Mouse (Mus musculus) right cerebral cortex, adult 18-20 months (tissue): ENCODE results near the gene Nrxn2.

ENCODE experiments used
- DNase-seq: peaks from one replicate; pipeline ENCODE4 v3.0.0; 2022; ENCODE audit warnings: mixed read lengths

The Nrxn2 gene

GRCm38 (mm10) chr19:6418233-6418879 is at the start of gene Nrxn2:
TSS of gene Nrxn2 (plus strand) at chr19:6418731.
- DNase-seq = peak; percentile 97

DNA sequence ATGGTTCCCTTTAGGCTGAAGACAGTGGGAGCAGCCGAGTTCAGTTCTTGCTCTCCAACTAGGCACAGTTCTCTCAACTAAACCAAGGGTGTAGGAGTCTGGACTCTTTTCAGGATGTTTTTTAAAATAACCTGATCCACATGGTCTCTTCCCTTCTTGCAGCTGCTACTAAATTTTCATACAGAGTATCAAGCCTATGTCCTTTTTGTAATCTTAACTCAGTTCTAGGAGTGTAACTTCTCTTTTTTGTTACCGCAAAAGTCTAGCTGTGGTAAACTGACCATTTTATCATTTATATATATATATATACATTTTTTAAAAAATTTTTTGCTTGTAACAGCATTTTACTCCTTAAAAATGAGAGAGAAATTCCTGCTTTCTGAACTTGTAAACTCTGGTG is 48.4 kb upstream of the Nrxn2 start:
- DNase-seq = no peak

- no peak for DNase-seq
Measured at GRCm38 (mm10) chr19:6372433-6372832, 46.1 kb upstream of the Nrxn2 start.

DNA sequence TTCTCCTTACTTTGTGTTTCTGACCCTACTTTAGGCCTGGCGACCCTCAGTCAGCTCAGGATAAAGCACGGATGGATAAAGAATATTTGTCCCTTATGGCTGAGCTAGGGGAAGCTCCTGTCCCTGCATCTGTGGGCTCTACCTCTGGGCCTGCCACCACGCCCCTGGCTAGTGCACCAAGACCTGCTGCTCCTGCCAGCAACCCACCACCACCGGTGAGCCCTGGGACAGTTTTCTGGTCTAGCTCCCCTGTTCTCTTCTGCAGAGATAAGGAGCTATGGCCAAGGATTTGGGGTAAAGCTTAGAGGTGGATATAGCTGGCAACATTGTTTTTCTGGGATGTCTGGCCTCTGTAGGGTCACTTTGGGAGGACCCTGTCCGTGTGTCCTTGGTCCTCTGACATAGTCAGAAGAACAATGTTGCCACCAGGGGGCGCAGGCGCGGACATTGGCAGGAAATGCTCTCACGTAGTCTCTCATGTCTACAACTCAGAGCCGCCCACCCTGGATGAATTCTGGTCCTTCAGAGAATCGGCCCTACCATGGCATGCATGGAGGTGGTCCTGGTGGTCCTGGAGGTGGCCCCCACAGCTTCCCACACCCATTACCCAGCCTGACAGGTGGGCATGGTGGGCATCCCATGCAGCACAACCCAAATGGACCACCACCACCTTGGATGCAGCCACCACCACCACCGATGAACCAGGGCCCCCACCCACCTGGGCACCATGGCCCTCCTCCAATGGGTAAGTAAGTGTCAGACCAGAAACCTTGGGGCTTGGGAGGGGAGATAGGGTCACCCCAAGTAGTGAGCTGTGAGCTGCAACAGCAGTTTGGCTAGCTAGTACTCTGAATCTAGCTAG is 44.8 kb upstream of the Nrxn2 start:
- DNase-seq = peak; percentile 67

DNA sequence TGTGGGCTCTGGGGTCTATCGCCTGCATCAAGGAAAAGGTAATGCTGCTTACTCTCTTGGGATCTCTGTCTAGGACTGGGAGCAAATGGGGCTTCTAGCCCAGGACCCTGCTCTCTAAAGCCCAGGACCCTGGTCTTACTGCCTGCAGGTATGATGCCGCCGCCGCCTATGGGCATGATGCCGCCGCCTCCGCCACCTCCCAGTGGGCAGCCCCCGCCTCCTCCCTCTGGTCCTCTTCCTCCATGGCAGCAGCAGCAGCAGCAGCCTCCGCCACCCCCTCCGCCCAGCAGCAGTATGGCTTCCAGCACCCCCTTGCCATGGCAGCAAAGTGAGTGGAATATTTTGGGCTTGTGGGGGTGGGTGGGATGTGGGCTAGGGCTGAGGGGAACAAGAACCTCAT is 44.0 kb upstream of the Nrxn2 start:
- no peak for DNase-seq

- no peak for DNase-seq
Measured at GRCm38 (mm10) chr19:6375423-6376254, 42.9 kb upstream of the Nrxn2 start.

GRCm38 (mm10) chr19:6376255-6376564 is 42.3 kb upstream of the Nrxn2 start:
- no peak for DNase-seq

DNA sequence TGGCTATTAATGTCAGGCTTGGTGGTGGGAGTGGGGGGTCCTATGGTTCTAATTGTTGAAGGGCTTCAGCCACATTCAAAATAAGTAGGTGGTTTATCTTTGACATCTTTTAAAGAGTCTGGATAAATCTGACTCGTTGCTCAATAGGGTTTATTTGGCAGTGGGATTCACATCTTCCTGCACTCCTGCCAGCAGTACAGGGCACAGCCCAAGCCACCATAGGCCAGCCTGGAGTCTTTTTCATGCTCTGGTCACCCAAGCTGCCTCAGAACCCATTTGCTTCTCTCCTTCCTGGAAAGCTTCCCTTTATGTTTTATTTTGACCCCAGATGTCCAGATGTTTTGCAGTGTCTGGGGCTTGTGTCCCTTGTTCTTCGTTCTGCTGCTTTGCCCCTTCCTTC is 41.9 kb upstream of the Nrxn2 start:
- no peak for DNase-seq

DNA sequence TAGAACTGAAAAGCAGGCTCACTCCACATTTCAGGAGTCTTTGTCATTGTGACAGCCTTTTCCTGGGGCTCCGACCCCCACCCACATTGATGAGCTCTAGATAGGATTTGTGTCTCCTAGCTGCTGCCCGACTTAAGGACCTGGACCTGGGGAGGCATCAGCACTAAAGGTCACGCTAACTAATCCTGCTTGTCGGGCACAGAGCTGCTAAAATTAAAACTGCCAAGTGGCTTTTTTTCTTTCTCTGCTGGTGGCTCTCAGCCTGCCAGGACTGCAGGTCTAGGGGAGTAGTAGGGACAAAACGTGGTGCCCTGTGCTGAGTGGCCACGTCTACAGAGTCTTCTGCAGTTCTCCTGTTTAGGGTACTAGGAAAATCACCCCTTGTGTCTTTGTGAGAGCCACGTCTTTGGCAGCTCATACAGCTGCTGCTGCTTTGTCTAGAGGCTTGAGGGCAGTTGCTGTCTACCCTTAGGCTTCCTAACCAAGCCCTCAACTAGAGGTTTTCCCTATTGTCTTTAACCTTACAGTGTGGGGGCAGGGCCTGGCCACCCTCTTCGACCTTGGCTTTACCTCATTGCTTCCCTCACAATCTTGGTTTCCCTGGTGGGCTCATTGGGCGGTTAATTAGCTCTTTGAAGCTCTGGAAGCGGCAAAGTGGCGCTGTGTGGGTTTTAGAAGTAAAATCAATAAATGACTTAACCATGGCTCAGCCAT is 41.0 kb upstream of the Nrxn2 start:
- no peak for DNase-seq

DNA sequence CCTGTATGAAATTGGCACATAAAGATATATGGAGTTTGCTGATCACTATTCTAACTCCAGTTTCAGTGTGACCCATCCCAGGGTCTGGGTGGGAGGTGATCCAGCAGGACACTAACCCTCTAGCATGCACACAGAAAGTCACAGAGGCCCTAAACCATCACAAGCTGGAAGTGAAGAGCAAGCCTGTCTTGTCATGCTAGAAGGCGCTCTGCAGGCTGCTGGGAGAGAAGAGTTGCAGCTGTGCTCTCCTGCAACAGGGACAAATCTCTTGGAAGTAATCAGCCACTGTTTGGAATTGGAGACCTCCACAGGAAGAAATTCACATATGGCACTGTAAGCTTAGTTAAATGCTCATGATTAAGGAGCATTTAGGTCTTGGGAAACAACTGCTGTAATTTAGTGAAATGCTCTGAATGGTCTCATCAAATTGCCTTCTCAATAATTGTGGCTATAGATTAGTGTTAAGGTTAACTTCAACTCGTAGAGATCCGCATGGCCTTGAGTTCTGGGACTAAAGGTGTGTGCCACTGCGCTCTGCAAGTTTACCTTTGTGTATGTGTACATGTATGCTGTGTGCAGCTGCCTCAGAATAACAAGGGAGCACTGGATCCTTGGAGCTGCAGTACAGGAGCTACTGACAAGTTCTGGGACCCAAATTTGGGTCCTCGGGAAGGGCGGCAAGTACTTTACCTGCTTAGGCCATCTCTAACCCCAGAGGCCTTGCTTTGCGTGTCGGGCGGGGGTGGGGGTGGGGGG is 37.9 kb upstream of the Nrxn2 start:
- no peak for DNase-seq

- no peak for DNase-seq
Measured at GRCm38 (mm10) chr19:6381238-6381637, 37.3 kb upstream of the Nrxn2 start.

- no peak for DNase-seq
Measured at GRCm38 (mm10) chr19:6382323-6382924, 36.1 kb upstream of the Nrxn2 start.

DNA sequence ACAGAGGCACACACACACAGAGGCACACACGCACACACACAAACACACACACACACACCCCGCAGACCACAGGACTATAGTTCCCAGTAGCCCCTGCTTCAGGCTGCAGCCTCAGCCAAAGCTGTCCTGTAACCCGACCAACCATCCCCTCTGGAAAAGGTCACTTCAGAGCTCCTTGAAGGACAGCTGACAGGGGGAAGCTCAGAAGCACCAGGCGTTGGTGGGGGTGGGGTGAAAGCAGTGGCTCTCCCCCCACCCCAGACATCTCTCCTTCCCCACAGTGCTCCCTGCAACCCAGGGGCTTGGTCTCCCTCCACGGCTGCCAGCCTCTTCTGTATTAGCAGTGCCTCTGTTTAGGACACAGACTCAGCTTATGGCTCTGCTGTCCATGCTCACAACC is 35.1 kb upstream of the Nrxn2 start:
- no peak for DNase-seq

DNA sequence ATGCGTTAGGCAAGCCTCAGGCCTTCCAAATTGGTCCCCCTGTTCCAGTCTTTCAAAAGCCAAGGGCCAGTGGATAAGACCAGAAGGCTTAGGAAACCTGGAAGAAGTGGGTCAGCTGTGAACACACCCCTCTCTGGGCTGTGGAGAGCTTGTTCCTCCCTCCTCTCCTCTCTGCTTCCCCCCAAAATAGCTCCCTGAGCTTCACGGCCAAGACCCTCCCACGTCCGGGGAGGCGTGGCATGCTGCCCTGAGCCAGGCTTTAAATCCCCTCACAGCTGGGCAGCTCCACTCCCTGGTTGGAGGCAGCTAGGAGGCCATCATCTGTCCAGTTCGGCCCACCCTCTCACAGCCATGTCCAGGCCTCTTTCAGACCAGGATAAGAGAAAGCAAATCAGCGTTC is 34.4 kb upstream of the Nrxn2 start, which contains the start of gene Pygm:
Gene Pygm (plus strand): TSS at position 272 of the 400 bp plus-strand sequence.
- DNase-seq = peak; percentile 66

GRCm38 (mm10) chr19:6384954-6385353 is 33.6 kb upstream of the Nrxn2 start:
- no peak for DNase-seq

- DNase-seq = no peak
Measured at GRCm38 (mm10) chr19:6385419-6385818, 33.1 kb upstream of the Nrxn2 start.

DNA sequence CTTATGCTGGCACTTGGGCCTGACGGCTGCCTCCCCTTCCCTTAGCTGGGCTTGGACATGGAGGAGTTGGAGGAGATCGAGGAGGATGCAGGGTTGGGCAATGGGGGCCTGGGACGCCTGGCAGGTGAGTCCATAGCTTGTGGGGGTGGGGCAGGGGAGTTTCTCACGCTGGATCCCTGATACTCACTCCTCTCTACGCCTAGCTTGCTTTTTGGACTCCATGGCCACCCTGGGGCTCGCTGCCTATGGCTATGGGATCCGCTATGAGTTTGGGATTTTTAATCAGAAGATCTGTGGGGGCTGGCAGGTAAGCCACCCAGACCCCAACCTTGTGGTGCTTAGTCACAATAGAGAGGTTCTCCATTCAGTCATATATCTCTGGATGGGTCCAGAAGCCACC is 32.7 kb upstream of the Nrxn2 start:
- DNase-seq = no peak

- DNase-seq = no peak
Measured at GRCm38 (mm10) chr19:6386234-6386633, 32.3 kb upstream of the Nrxn2 start.

DNA sequence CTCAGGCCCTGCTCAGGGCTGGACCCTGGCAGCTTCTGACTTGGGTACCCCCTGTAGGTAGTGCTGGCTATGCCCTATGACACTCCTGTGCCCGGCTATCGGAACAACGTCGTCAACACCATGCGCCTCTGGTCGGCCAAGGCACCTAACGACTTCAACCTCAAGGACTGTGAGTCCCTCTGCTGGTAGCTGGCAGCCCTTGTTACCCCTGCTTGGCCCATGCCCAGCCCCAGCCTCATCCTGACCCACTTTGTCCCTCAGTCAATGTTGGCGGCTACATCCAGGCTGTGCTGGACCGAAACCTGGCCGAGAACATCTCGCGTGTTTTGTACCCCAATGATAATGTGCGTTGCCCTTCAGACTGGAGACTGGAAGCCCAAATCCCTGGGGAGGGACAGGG is 30.5 kb upstream of the Nrxn2 start:
- DNase-seq = no peak

DNA sequence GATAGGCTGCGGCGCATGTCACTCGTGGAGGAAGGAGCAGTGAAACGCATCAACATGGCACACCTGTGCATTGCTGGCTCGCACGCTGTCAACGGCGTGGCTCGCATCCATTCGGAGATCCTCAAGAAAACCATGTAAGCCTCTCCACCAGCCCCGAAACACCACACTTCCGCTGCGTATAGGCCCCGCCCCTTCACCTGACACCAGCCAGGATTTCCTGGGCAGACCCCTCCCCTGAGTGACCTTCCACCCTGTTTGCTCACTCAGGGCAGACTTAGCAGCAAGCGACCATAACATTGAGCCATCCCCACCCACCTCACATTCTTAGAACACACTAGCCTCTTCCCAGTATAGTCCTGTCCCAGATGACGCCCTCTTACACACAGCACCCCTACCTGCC is 28.7 kb upstream of the Nrxn2 start:
- no peak for DNase-seq

- DNase-seq = no peak
Measured at GRCm38 (mm10) chr19:6390251-6390650, 28.3 kb upstream of the Nrxn2 start.
